Mouse (Mus musculus) ES-Bruce4 (cell line): Measurements from ENCODE around the gene Etv1.

ENCODE experiments used
- CTCF ChIP-seq: IDR thresholded peaks from one replicate; pipeline ENCODE4 v1.8.1; 2011; ENCODE audit warnings: low read depth, low read length
- EP300 ChIP-seq: IDR thresholded peaks from 2 replicates; pipeline ENCODE4 v1.6.1; 2011; ENCODE audit warnings: low read depth, low read length; ENCODE audit not compliant: insufficient read depth
- POLR2A ChIP-seq: IDR thresholded peaks from one replicate; pipeline ENCODE4 v1.8.1; 2011; ENCODE audit warnings: low read length; ENCODE audit not compliant: insufficient read depth

DNA sequence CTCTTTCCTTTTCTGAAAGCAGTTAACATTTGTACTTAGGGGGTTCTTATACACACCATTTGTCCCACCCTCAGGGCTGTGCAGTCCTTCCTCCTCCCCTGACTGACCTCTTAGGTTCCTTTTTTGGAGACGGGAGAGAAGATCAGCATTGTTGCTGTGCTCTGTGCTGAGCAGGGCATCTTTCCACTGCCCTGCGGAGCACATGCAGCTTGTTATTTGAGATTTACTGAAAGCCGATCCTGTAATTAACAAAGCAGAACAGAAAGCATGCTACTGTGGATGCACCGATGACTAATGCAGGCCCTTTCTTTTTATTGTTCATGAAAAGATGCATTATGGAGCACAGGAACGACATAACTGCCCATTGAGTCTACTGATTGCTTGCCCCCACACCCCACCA lies 75.1 kb downstream of the Etv1 start:
- TF ChIP-seq CTCF = no peak
- TF ChIP-seq POLR2A = no peak
- TF ChIP-seq EP300 = no peak
